Mouse (Mus musculus) thymus, adult 2 months (tissue): ENCODE measurements at regions not wholly inside any gene's neighbourhood (a gene's known extent, or its start where the extent isn't known, plus 50 kb on each side); places are given as distances from the start of the nearest gene placed in this dataset.

Experiments used
- DNase-seq: peaks from one replicate; pipeline ENCODE4 v3.0.0; 2021
- H3K27ac ChIP-seq: fragments of 200-500 bp; 2 replicates; pipeline ENCODE4 v1.5.1; 2012; ENCODE audit warnings: low read length, control low read depth; ENCODE audit not compliant: control insufficient read depth, insufficient read depth
- H3K27me3 ChIP-seq: fragments of 200-500 bp; 2 replicates; pipeline ENCODE4 v1.6.1; 2012; ENCODE audit warnings: mild to moderate bottlenecking, low read length, moderate library complexity, mixed read lengths; ENCODE audit not compliant: control insufficient read depth, insufficient read depth
- H3K36me3 ChIP-seq: fragments of 200-500 bp; 2 replicates; pipeline ENCODE4 v1.6.1; 2012; ENCODE audit warnings: mild to moderate bottlenecking, low read length, moderate library complexity; ENCODE audit not compliant: control insufficient read depth, insufficient read depth
- H3K4me1 ChIP-seq: fragments of 200-500 bp; replicated peaks from 2 replicates; pipeline ENCODE4 v1.6.1; 2012; ENCODE audit warnings: low read length; ENCODE audit not compliant: control insufficient read depth, insufficient read depth
- H3K4me3 ChIP-seq: fragments of 200-500 bp; 2 replicates; pipeline ENCODE4 v1.5.1; 2012; ENCODE audit warnings: mild to moderate bottlenecking, low read length, control low read depth, moderate library complexity; ENCODE audit not compliant: control insufficient read depth, insufficient read depth
- CTCF ChIP-seq: fragments of 200-500 bp; IDR thresholded peaks from 2 replicates; pipeline ENCODE4 v1.5.1; 2012; ENCODE audit warnings: mild to moderate bottlenecking, control low read depth, low read length, moderate library complexity, borderline replicate concordance; ENCODE audit not compliant: control insufficient read depth, poor library complexity, insufficient read depth; ENCODE audit errors: extremely low read depth
- POLR2A ChIP-seq: fragments of 200-500 bp; IDR thresholded peaks from 2 replicates; pipeline ENCODE4 v1.6.1; 2012; ENCODE audit warnings: mild to moderate bottlenecking, low read length, control low read depth, moderate library complexity; ENCODE audit not compliant: control insufficient read depth, poor library complexity, insufficient read depth; ENCODE audit errors: extremely low read depth
- WGBS: fragments of 180-500 bp; shearing (Covaris S2); methylation state at CpG from one replicate; pipeline ENCODE4 v1.1.7; 2018; 5-methylcytosine and 5-hydroxymethylcytosine counted together

DNA sequence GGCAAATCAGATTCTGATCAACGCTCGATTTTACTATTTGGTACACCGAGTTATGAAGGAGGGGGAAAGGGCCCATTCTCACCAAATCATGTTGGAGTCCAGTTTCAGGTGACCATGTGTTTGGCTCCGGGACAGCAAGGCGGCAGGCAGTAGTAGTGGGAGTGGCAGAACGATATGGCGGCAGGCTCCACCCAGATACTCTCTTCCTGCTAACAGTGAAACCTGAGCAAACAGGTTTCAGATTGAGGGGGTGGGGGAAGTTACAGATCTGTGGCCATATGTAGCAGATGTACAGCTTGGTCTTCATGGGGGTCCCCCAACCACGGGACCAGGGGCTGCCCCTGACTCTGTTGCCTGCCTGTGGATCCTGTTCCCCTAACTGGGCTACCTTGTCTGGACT lies 224.6 kb upstream of the Prok2 start:
- H3K4me3 ChIP-seq = no peak overlapping the region
- no peak for TF ChIP-seq CTCF
- TF ChIP-seq POLR2A = no peak
- WGBS = 93% methylated on average over 8 of the region's 8 CpGs
- H3K27ac ChIP-seq = no peak overlapping the region
- peaks cover 16% of the 10 kb centered on the region for H3K4me1 ChIP-seq
- H3K36me3 ChIP-seq = no peaks in the 10 kb centered on the region
- H3K27me3 ChIP-seq = no peaks in the 10 kb centered on the region
- no peak for DNase-seq

DNA sequence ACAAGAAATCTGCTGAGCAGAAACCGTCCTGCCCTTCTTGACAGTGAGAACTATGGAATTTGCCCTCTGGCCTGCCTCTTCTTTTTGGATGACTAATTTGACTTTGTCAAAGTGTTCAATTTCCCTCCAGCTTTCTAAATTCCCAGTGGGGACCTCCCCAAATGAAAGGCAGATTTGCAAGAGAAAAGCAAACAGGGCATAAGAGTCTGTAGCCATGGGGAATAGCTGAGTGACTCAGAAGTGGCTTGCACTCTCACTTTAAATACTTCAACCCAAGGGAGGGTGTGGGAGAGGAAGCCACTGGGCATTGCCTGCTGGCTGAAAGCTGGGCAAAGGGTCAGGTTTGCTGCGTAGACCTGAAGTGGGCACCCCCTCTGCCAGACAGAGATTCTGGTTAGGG lies 220.7 kb upstream of the Prok2 start:
- 96% methylated on average over 2 of the region's 2 CpGs for WGBS

DNA sequence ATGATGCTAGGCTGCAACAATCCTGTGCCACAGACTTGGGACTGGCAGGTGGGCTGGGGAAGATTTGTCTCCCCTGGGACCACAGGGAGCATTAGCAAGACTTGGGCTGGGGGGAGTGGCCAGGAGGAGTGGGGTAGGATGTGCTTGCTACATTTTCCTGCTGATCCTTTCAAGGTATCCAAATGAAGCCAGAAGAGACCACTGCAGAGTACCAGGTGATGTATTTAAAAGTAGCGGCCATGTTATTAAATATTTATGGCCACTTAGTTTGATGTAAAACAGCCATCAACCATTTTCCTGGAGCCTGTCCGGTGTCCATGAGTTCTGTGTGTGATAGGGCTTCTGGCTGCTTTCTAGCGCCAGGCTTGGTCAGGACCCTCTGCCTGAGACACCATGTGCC lies 220.3 kb upstream of the Prok2 start:
- WGBS = 93% methylated on average over 3 of the region's 3 CpGs
- TF ChIP-seq CTCF (no peak), POLR2A (no peak)
- no peak for DNase-seq
- no peaks in the 10 kb centered on the region for H3K27me3 ChIP-seq
- peaks cover 2% of the 10 kb centered on the region for H3K4me1 ChIP-seq
- no peak overlapping the region for H3K4me3 ChIP-seq
- H3K27ac ChIP-seq = no peak overlapping the region
- no peaks in the 10 kb centered on the region for H3K36me3 ChIP-seq

More for the DNA sequence above, 220.7 kb upstream of the Prok2 start:
- DNase-seq = no peak
- Histone ChIP-seq H3K4me1 (peaks cover 2% of the 10 kb centered on the region), H3K36me3 (no peaks in the 10 kb centered on the region), H3K27me3 (no peaks in the 10 kb centered on the region), H3K4me3 (no peak overlapping the region), H3K27ac (no peak overlapping the region)
- TF ChIP-seq CTCF (no peak), POLR2A (no peak)

DNA sequence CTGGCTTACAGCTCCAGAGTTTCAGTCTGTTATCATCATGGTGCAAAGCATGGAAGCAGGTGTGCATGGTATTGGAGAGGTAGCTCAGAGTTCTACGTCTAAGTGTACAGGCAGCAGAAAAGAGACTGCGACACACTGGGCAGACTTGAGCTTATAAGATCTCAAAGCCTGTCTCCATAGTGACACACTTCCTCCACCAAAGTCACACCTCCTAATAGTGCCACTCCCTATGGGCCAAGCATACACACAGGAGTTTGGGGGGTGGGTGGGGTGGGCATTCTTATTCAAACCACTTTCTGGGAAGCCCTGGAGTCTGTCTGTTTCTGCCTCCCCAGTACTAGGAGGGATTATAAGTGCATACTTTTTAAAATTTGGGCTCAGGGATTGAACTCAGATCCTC lies 219.5 kb upstream of the Prok2 start:
- DNase-seq = no peak
- Histone ChIP-seq H3K27ac (no peak overlapping the region), H3K4me3 (no peak overlapping the region), H3K4me1 (peaks cover 2% of the 10 kb centered on the region), H3K27me3 (no peaks in the 10 kb centered on the region), H3K36me3 (no peaks in the 10 kb centered on the region)
- TF ChIP-seq POLR2A = no peak
- WGBS = 86% methylated on average over 2 of the region's 2 CpGs

DNA sequence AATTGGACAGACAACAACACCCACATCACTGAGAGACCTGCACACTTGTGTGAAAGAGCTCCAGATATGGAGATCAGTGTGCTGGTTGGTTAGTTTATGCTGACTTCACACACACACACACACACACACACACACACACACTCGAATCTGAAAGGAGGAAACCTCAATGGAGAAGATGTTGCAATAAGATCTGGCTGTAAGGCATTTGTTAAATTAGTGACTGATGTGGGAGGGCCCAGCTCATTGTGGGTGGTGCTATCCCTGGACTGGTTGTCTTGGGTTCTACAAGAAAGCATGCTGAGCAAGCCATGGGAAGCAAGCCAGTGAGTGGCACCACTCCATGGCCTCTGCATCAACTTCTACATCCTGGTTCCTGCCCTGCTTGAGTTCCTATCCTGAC lies 216.8 kb upstream of the Prok2 start:
- no peaks in the 10 kb centered on the region for H3K27me3 ChIP-seq
- no peak for DNase-seq
- H3K27ac ChIP-seq = no peak overlapping the region
- H3K4me3 ChIP-seq = no peak overlapping the region
- no peak for TF ChIP-seq CTCF
- TF ChIP-seq POLR2A = no peak
- H3K36me3 ChIP-seq = no peaks in the 10 kb centered on the region
- peaks cover 2% of the 10 kb centered on the region for H3K4me1 ChIP-seq
- 27% methylated on average over 1 of the region's 1 CpGs for WGBS

DNA sequence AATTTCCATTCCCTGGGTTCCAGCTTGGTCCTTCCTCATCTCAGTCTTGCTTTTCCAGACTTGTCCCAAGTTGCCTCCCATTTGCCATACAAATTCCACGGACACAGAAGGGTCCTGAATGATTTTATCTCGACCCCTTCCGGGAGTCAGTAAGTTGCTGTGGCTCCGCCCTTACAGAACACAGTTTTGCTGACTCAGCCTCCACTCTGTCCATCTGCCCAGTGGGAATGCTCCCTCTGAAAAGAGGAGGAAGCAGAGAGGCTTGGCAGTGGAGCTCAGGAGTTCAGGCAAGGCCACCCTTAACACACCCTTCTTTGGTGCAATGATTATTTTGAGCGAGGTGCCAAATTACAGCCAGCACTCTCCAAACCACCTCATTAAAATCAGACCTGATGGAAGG lies 213.9 kb upstream of the Prok2 start:
- 83% methylated on average over 5 of the region's 5 CpGs for WGBS
- peaks cover 2% of the 10 kb centered on the region for H3K4me1 ChIP-seq
- H3K27me3 ChIP-seq = no peaks in the 10 kb centered on the region
- H3K36me3 ChIP-seq = no peaks in the 10 kb centered on the region
- H3K4me3 ChIP-seq = no peak overlapping the region
- no peak for DNase-seq
- no peak for TF ChIP-seq POLR2A
- TF ChIP-seq CTCF = no peak
- no peak overlapping the region for H3K27ac ChIP-seq

DNA sequence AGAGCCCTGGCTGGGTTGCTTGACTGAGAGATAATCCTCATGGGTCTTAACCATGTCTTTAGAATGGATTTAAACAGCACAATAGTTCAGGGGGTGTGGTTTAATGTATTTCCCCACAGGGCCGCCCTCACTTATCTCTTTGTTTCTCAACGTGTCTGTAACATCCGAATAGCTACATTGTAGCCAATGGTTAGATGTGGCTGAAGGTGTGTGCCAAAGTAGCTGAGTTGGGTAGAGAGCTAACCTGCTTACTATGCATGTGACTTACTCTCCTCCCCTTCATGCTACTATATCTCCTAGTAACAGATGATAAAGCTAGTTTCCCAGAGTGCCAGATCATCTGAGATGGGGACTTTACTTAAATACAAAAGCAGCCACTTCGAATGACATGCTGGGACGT lies 213.2 kb upstream of the Prok2 start:
- WGBS = 43% methylated on average over 5 of the region's 5 CpGs
- Histone ChIP-seq H3K36me3 (no peaks in the 10 kb centered on the region), H3K27ac (no peak overlapping the region), H3K27me3 (no peaks in the 10 kb centered on the region), H3K4me3 (no peak overlapping the region), H3K4me1 (no peaks in the 10 kb centered on the region)
- DNase-seq = no peak
- no peak for TF ChIP-seq CTCF

DNA sequence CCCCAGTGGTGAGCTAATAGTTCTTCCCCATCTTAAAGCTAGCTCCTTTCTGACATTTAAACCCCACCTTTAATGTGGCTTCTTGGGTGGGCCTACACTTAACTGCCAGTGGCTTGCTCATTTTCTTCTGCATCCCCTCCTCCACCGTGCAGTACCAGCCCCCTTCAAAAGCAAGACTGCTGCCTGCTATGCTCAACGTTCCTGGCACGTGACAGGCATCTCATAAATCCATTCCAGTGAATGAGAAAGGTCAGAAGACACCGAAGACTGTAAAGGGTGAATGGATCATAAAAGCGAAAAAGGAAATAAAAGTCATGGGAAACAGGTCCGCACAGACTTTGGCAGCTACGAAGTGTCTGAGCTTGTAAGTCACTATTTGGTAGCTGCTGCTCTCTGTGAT lies 212.8 kb upstream of the Prok2 start:
- Histone ChIP-seq H3K27ac (no peak overlapping the region), H3K36me3 (no peaks in the 10 kb centered on the region), H3K27me3 (no peaks in the 10 kb centered on the region), H3K4me3 (no peak overlapping the region), H3K4me1 (no peaks in the 10 kb centered on the region)
- 43% methylated on average over 7 of the region's 7 CpGs for WGBS
- TF ChIP-seq POLR2A = no peak
- TF ChIP-seq CTCF = no peak
- no peak for DNase-seq
